ENCODE assay signal across 12 mouse cellular contexts in genomic region chr5:50461491-50461890, GRCm38 (mm10).
"Had no signal": no experiment of that assay in that cellular context is flagged by ENCODE, and none has a peak within 500 bp of the region (broad histone marks: within the 10 kb centered on the region; RNA-seq: fewer than 3 reads in every experiment).

No protein-coding gene starts in this region.

- H3K27ac ChIP-seq: intestine, embryonic 15.5 days; layer of hippocampus, adult 2 months; limb, embryonic 12.5 days; liver, embryonic 13.5 days; neural tube, embryonic 12.5 days; stomach, postnatal 0 days had no signal

- H3K9ac ChIP-seq: intestine, embryonic 15.5 days; limb, embryonic 12.5 days; liver, embryonic 13.5 days; liver, postnatal 0 days; neural tube, embryonic 12.5 days had no signal

- ATAC-seq: intestine, embryonic 15.5 days; liver, postnatal 0 days had no signal

- DNase-seq: liver; liver, embryonic 13.5 days; liver, postnatal 0 days; lung, postnatal 36 days; midbrain, embryonic 14.5 days; right cerebral cortex, postnatal 14 days; thymus, postnatal 4 days had no signal

- H3K27me3 ChIP-seq: intestine, embryonic 15.5 days; limb, embryonic 12.5 days; liver, embryonic 13.5 days; neural tube, embryonic 12.5 days had no signal

- H3K4me2 ChIP-seq: intestine, embryonic 15.5 days; limb, embryonic 12.5 days; liver, embryonic 13.5 days; neural tube, embryonic 12.5 days had no signal

- H3K4me3 ChIP-seq: intestine, embryonic 15.5 days; layer of hippocampus, adult 2 months; limb, embryonic 12.5 days; liver, embryonic 13.5 days; neural tube, embryonic 12.5 days had no signal

- H3K36me3 ChIP-seq: intestine, embryonic 15.5 days; limb, embryonic 12.5 days; liver, embryonic 13.5 days; neural tube, embryonic 12.5 days had no signal

- H3K9me3 ChIP-seq: intestine, embryonic 15.5 days; limb, embryonic 12.5 days; liver, embryonic 13.5 days; neural tube, embryonic 12.5 days had no signal

- H3K4me1 ChIP-seq: intestine, embryonic 15.5 days; limb, embryonic 12.5 days; liver, embryonic 13.5 days; neural tube, embryonic 12.5 days had no signal
